Mouse (Mus musculus) MEL (cell line): ENCODE measurements around the gene Rab39. TPM values are rescaled to one million over a fixed set of nuclear protein-coding genes. Genes with fewer than 3 reads are reported as not detected.

ENCODE experiments used
- DNase-seq: peaks from one replicate; pipeline ENCODE4 v3.0.0; 2011; ENCODE audit warnings: low read depth, low spot score
- H3K27ac ChIP-seq: 2 replicates; pipeline ENCODE4 v1.5.1; 2012; ENCODE audit warnings: low read depth, mild to moderate bottlenecking, control low read depth, low read length, moderate library complexity; ENCODE audit not compliant: control insufficient read depth
- H3K27me3 ChIP-seq, 2 experiments: fragments of 150-350 bp in 1 of 2; sonication (generic) in 1 of 2; 2 replicates each; pipeline ENCODE4 v1.6.1; 2012; ENCODE audit warnings: low read length in 2 of 2, mild to moderate bottlenecking in 2 of 2, improper control_type of control experiment in 1 of 2, moderate library complexity in 1 of 2; ENCODE audit not compliant: insufficient read depth in 2 of 2, control insufficient read depth in 1 of 2
- H3K36me3 ChIP-seq, 2 experiments: 2 replicates each; pipeline ENCODE4 v1.6.1; 2012 to 2014; ENCODE audit warnings: low read length in 2 of 2, improper control_type of control experiment in 1 of 2, inconsistent platforms in 1 of 2, mild to moderate bottlenecking in 1 of 2; ENCODE audit not compliant: insufficient read depth in 2 of 2, control insufficient read depth in 1 of 2
- H3K4me1 ChIP-seq, 2 experiments: fragments of 150-350 bp in 1 of 2; sonication (generic) in 1 of 2; 2 replicates each; pipeline ENCODE4 v1.6.1; 2012; ENCODE audit warnings: low read length in 2 of 2, improper control_type of control experiment in 1 of 2, mild to moderate bottlenecking in 1 of 2; ENCODE audit not compliant: insufficient read depth in 2 of 2, control insufficient read depth in 1 of 2
- H3K4me3 ChIP-seq, 2 experiments: fragments of 150-350 bp in 1 of 2; sonication (generic) in 1 of 2; 2 replicates each; pipeline ENCODE4 v1.5.1; 2012; ENCODE audit warnings: low read depth in 2 of 2, low read length in 2 of 2, mild to moderate bottlenecking in 2 of 2, moderate library complexity in 2 of 2, control low read depth in 1 of 2, improper control_type of control experiment in 1 of 2; ENCODE audit not compliant: control insufficient read depth in 1 of 2, insufficient read depth in 1 of 2
- H3K79me2 ChIP-seq: 2 replicates; pipeline ENCODE4 v1.6.1; 2012; ENCODE audit warnings: mild to moderate bottlenecking, low read length, moderate library complexity; ENCODE audit not compliant: control insufficient read depth, poor library complexity, insufficient read depth
- H3K9ac ChIP-seq: 2 replicates; pipeline ENCODE4 v1.6.1; 2012; ENCODE audit warnings: low read depth, mild to moderate bottlenecking, control low read depth, low read length, moderate library complexity; ENCODE audit not compliant: control insufficient read depth, poor library complexity, severe bottlenecking
- H3K9me3 ChIP-seq: fragments of 150-350 bp; sonication (generic); replicated peaks from 2 replicates; pipeline ENCODE4 v1.6.1; 2012; ENCODE audit warnings: mild to moderate bottlenecking, low read length, improper control_type of control experiment, moderate library complexity; ENCODE audit not compliant: insufficient read depth
- BHLHE40 ChIP-seq: IDR thresholded peaks from 2 replicates; pipeline ENCODE4 v1.6.1; 2012; ENCODE audit warnings: low read depth, mild to moderate bottlenecking, inconsistent platforms, low read length, improper control_type of control experiment, borderline replicate concordance
- CHD1 ChIP-seq: IDR thresholded peaks from 2 replicates; pipeline ENCODE4 v1.6.1; 2012; ENCODE audit warnings: low read depth, mild to moderate bottlenecking, inconsistent platforms, low read length, improper control_type of control experiment
- CHD2 ChIP-seq: IDR thresholded peaks from 2 replicates; pipeline ENCODE4 v1.6.1; 2011; ENCODE audit warnings: low read length, improper control_type of control experiment
- CTCF ChIP-seq, 3 experiments: IDR thresholded peaks in 2 of 3; conservative IDR thresholded peaks in 1 of 3; 2 replicates each; pipeline ENCODE4 v1.5.1; 2011 to 2012; ENCODE audit warnings: low read length in 3 of 3, low read depth in 2 of 3, mild to moderate bottlenecking in 2 of 3, improper control_type of control experiment in 1 of 3, inconsistent platforms in 1 of 3, mixed read lengths in 1 of 3, moderate library complexity in 1 of 3; ENCODE audit not compliant: control insufficient read depth in 1 of 3, insufficient read depth in 1 of 3, poor library complexity in 1 of 3, severe bottlenecking in 1 of 3
- E2F4 ChIP-seq: IDR thresholded peaks from 2 replicates; pipeline ENCODE4 v1.6.1; 2011; ENCODE audit warnings: low read depth, low read length, improper control_type of control experiment, borderline replicate concordance
- EP300 ChIP-seq, 2 experiments: IDR thresholded peaks; 2 replicates each; pipeline ENCODE4 v1.6.1; 2011; ENCODE audit warnings: improper control_type of control experiment in 2 of 2, low read length in 2 of 2, low read depth in 1 of 2, mild to moderate bottlenecking in 1 of 2
- GABPA ChIP-seq: IDR thresholded peaks from 2 replicates; pipeline ENCODE4 v1.6.1; 2012; ENCODE audit warnings: low read depth, mild to moderate bottlenecking, inconsistent platforms, low read length, improper control_type of control experiment, moderate library complexity
- GATA1 ChIP-seq: IDR thresholded peaks from 2 replicates; pipeline ENCODE4 v1.6.1; 2011; ENCODE audit warnings: low read depth, low read length, improper control_type of control experiment
- HCFC1 ChIP-seq: IDR thresholded peaks from 2 replicates; pipeline ENCODE4 v1.6.1; 2012; ENCODE audit warnings: low read depth, mild to moderate bottlenecking, inconsistent platforms, low read length, improper control_type of control experiment, moderate library complexity
- JUND ChIP-seq: IDR thresholded peaks from 2 replicates; pipeline ENCODE4 v1.6.1; 2011; ENCODE audit warnings: low read depth, mild to moderate bottlenecking, improper control_type of control experiment, low read length
- KAT2A ChIP-seq: conservative IDR thresholded peaks from 2 replicates; pipeline ENCODE4 v1.6.1; 2012; ENCODE audit warnings: low read depth, low read length, improper control_type of control experiment, inconsistent platforms
- MEF2A ChIP-seq: IDR thresholded peaks from 2 replicates; pipeline ENCODE4 v1.6.1; 2014; ENCODE audit warnings: low read depth, mild to moderate bottlenecking, inconsistent platforms, low read length, improper control_type of control experiment; ENCODE audit not compliant: poor library complexity, insufficient replicate concordance, severe bottlenecking; ENCODE audit errors: extremely low read depth
- MXI1 ChIP-seq: IDR thresholded peaks from 2 replicates; pipeline ENCODE4 v1.6.1; 2011; ENCODE audit warnings: mild to moderate bottlenecking, low read depth, low read length, improper control_type of control experiment
- MYB ChIP-seq: IDR thresholded peaks from 2 replicates; pipeline ENCODE4 v1.6.1; 2011; ENCODE audit warnings: mild to moderate bottlenecking, low read depth, low read length, improper control_type of control experiment
- NELFE ChIP-seq: IDR thresholded peaks from 2 replicates; pipeline ENCODE4 v1.6.1; 2011; ENCODE audit warnings: low read depth, low read length, improper control_type of control experiment
- NRF1 ChIP-seq: IDR thresholded peaks from 2 replicates; pipeline ENCODE4 v1.6.1; 2014; ENCODE audit warnings: low read depth, mild to moderate bottlenecking, inconsistent platforms, low read length, improper control_type of control experiment, moderate library complexity; ENCODE audit not compliant: poor library complexity, insufficient read depth, severe bottlenecking
- POLR2A ChIP-seq, 2 experiments: IDR thresholded peaks; 2 replicates each; pipeline ENCODE4 v1.6.1; 2011 to 2012; ENCODE audit warnings: low read length in 2 of 2, mild to moderate bottlenecking in 2 of 2, control low read depth in 1 of 2, improper control_type of control experiment in 1 of 2, low read depth in 1 of 2, moderate library complexity in 1 of 2; ENCODE audit not compliant: control insufficient read depth in 1 of 2, insufficient read depth in 1 of 2, poor library complexity in 1 of 2
- POLR2AphosphoS2 ChIP-seq: IDR thresholded peaks from 2 replicates; pipeline ENCODE4 v1.6.1; 2011; ENCODE audit warnings: low read length, improper control_type of control experiment
- RAD21 ChIP-seq: IDR thresholded peaks from 2 replicates; pipeline ENCODE4 v1.6.1; 2011; ENCODE audit warnings: mild to moderate bottlenecking, low read depth, low read length, improper control_type of control experiment
- SMC3 ChIP-seq: IDR thresholded peaks from 2 replicates; pipeline ENCODE4 v1.6.1; 2011; ENCODE audit warnings: low read depth, low read length, improper control_type of control experiment
- TBP ChIP-seq: IDR thresholded peaks from 2 replicates; pipeline ENCODE4 v1.8.0; 2011; ENCODE audit warnings: low read depth, low read length, improper control_type of control experiment
- TCF12 ChIP-seq: IDR thresholded peaks from 2 replicates; pipeline ENCODE4 v1.6.1; 2014; ENCODE audit warnings: low read depth, mild to moderate bottlenecking, inconsistent platforms, low read length, improper control_type of control experiment, moderate library complexity
- UBTF ChIP-seq: IDR thresholded peaks from 2 replicates; pipeline ENCODE4 v1.6.1; 2012; ENCODE audit warnings: low read depth, mild to moderate bottlenecking, inconsistent platforms, low read length, improper control_type of control experiment, moderate library complexity, borderline replicate concordance; ENCODE audit not compliant: insufficient read depth
- ZC3H11A ChIP-seq: IDR thresholded peaks from 2 replicates; pipeline ENCODE4 v1.6.1; 2012; ENCODE audit warnings: low read depth, mild to moderate bottlenecking, inconsistent platforms, low read length, improper control_type of control experiment
- ZKSCAN1 ChIP-seq: IDR thresholded peaks from 2 replicates; pipeline ENCODE4 v1.6.1; 2012; ENCODE audit warnings: low read depth, mild to moderate bottlenecking, inconsistent platforms, low read length, improper control_type of control experiment, moderate library complexity
- ZMIZ1 ChIP-seq: IDR thresholded peaks from 2 replicates; pipeline ENCODE4 v1.6.1; 2012; ENCODE audit warnings: low read depth, mild to moderate bottlenecking, inconsistent platforms, low read length, improper control_type of control experiment, moderate library complexity
- polyA plus RNA-seq, 2 experiments: library from polyadenylated mRNA; stranded (reverse) in 1 of 2; unstranded in 1 of 2; fragments of >175 nt in 1 of 2; fragments of >200 nt in 1 of 2; gene quantifications; 2 replicates each; pipeline versions ENCODE4 v1.2.1 to v1.2.4; 2012; ENCODE audit warnings: low replicate concordance in 2 of 2, low read depth in 1 of 2; ENCODE audit not compliant: insufficient read length in 2 of 2, insufficient read depth in 1 of 2, missing spikeins in 1 of 2
- total RNA-seq: library from RNA; depleted of rRNA; stranded (reverse); fragments of 300-350 nt; gene quantifications from 2 replicates; pipeline ENCODE4 v1.2.3, GENCODE M21; 2012

The Rab39 gene
- total and polyA plus RNA-seq, 3 experiments = 0.10 TPM; not detected in 2

DNA sequence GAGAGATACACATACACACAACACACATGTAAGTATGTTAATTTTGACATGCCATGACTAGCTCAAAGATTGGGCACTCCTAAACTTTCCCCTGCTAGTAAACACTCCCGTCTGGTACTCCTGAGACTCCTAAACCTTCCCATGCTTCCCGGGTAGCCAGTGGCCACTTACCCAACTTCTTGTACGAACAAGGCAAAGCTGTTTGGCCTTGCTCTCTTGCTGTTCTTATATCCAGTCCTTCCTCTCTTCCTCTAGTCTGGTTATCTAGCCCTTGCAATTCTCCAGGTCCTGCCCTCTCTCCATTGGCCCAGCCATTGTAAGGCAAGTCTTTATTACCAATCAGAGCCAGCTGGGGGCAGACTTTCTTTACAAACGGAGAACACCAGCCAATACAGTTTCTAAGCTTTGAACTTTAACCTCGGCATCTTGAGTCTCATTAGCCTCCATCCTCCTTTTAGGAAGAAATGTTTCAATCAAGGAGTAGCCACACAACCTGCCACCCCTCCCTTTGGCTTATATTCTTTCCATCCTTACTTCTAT lies 36.3 kb downstream of the Rab39 start, which contains the start of gene Cul5:
Cul5 (minus strand) TSS at position 335 of the 540 bp plus-strand sequence.
- Histone ChIP-seq H3K27me3 (no peaks in the 10 kb centered on the region; a peak in 1 of 4 replicates), H3K9me3 (no peaks in the 10 kb centered on the region)
- peak; percentile 89 for DNase-seq
- TF ChIP-seq TCF12 (0 out of 2 replicates have a peak, but pooled peaks have one; percentile 25), POLR2A (IDR thresholded peaks at IDR 0.05; ENCODE audit: control insufficient read depth in 1 of 2, insufficient read depth in 1 of 2, low read depth in 1 of 2, low read length in 2 of 2, poor library complexity in 1 of 2) (peak in 1 of 2 experiments; percentile 61; a peak in 2 of 4 replicates), SMC3 (peak; percentile 21; the same call in 1 of the 2 replicates), JUND (no peak), EP300 (IDR thresholded peaks at IDR 0.05; ENCODE audit: low read depth in 1 of 2, low read length in 2 of 2) (no peak), HCFC1 (no peak), GATA1 (peak; percentile 48), CTCF (IDR thresholded peaks at IDR 0.05 in 2 of 3, conservative IDR thresholded peaks at IDR 0.05 in 1 of 3; ENCODE audit: control insufficient read depth in 1 of 3, insufficient read depth in 1 of 3, low read depth in 2 of 3, low read length in 3 of 3, poor library complexity in 1 of 3, severe bottlenecking in 1 of 3) (peak in 1 of 3 experiments; percentile 51; a peak in 2 of 6 replicates), CHD2 (peak; percentile 22; the same call in 1 of the 2 replicates), KAT2A (no peak)
- TF ChIP-seq, all 39 proteins: peak for 6
- peaks cover 0 to 28% of the 10 kb centered on the region in 2 experiments; a peak in 2 of 4 replicates for H3K36me3 ChIP-seq
- peak within 1 kb of the TSS; percentile 28; the same call in 1 of the 2 replicates for H3K27ac ChIP-seq
- peaks cover 22% of the 10 kb centered on the region for H3K79me2 ChIP-seq
- H3K9ac ChIP-seq = peak within 1 kb of the TSS; percentile 51
- peak within 1 kb of the TSS; percentile 36 to 41 for H3K4me3 ChIP-seq
- peaks cover 6 to 11% of the 10 kb centered on the region in 2 experiments; a peak in 2 of 4 replicates for H3K4me1 ChIP-seq

GRCm38 (mm10) chr9:53667020-53667669 lies 38.9 kb downstream of the Rab39 start:
- H3K9ac ChIP-seq = peak overlapping the region; percentile 100
- H3K9me3 ChIP-seq = no peaks in the 10 kb centered on the region
- DNase-seq = peak; percentile 93
- H3K79me2 ChIP-seq = peaks cover 34% of the 10 kb centered on the region
- peak overlapping the region; percentile 76 to 100 for H3K4me3 ChIP-seq
- peaks cover 6 to 11% of the 10 kb centered on the region in 2 experiments; a peak in 2 of 4 replicates for H3K4me1 ChIP-seq
- H3K36me3 ChIP-seq = peaks cover 4 to 41% of the 10 kb centered on the region in 2 experiments; a peak in 3 of 4 replicates
- H3K27ac ChIP-seq = peak overlapping the region; percentile 91
- H3K27me3 ChIP-seq = no peaks in the 10 kb centered on the region; a peak in 1 of 4 replicates
- TF ChIP-seq UBTF (0 out of 2 replicates have a peak, but pooled peaks have one; percentile 48), SMC3 (peak; percentile 58), E2F4 (no peak), POLR2A (IDR thresholded peaks at IDR 0.05; ENCODE audit: control insufficient read depth in 1 of 2, insufficient read depth in 1 of 2, low read depth in 1 of 2, low read length in 2 of 2, poor library complexity in 1 of 2) (peak; percentile 89 to 97), GABPA (no peak), NELFE (peak; percentile 88), BHLHE40 (peak; percentile 93), MXI1 (peak; percentile 55; the same call in 1 of the 2 replicates), JUND (no peak), CHD1 (no peak), ZKSCAN1 (no peak), TCF12 (peak; percentile 72), NRF1 (peak; percentile 29; the same call in 1 of the 2 replicates), MEF2A (no peak), TBP (peak; percentile 70), ZMIZ1 (peak; percentile 72), MYB (no peak), POLR2AphosphoS2 (peak; percentile 68), CHD2 (peak; percentile 97), CTCF (IDR thresholded peaks at IDR 0.05 in 2 of 3, conservative IDR thresholded peaks at IDR 0.05 in 1 of 3; ENCODE audit: control insufficient read depth in 1 of 3, insufficient read depth in 1 of 3, low read depth in 2 of 3, low read length in 3 of 3, poor library complexity in 1 of 3, severe bottlenecking in 1 of 3) (peak; percentile 64 to 93 (median 88)), RAD21 (peak; percentile 37), ZC3H11A (peak; percentile 25; the same call in 1 of the 2 replicates)
